In genomic region chr12:30599474-30599873, GRCm38 (mm10) we compare ENCODE assay signal across 30 mouse cellular contexts. TPM values are rescaled to one million over a fixed set of nuclear protein-coding genes. Genes with fewer than 3 reads are reported as not detected.
DNase-seq lines count a peak whose midpoint lies in the region; ATAC-seq and TF ChIP-seq lines count a peak whose summit lies in the region.
"Had no signal": no experiment of that assay in that cellular context is flagged by ENCODE, and none has a peak within 500 bp of the region (broad histone marks: within the 10 kb centered on the region; RNA-seq: fewer than 3 reads in every experiment).

No protein-coding gene starts in this region.

- no peaks in the 10 kb centered on the region for H3K4me1 ChIP-seq in kidney, embryonic 14.5 days (ENCODE audit: control insufficient read depth, insufficient read depth, low read length)
- H3K4me1 ChIP-seq: hindbrain, embryonic 13.5 days; liver, embryonic 12.5 days; neural tube, embryonic 13.5 days had no signal

- 68% methylated on average over 2 of the region's 2 CpGs for WGBS in kidney, embryonic 14.5 days

- no peak overlapping the region for H3ac ChIP-seq in myocyte (ENCODE audit: control insufficient read depth, insufficient read length)

- H3K4me2 ChIP-seq in myocyte (ENCODE audit: low read depth) = peak overlapping the region; percentile 20
- no peak overlapping the region for H3K4me2 ChIP-seq in kidney, embryonic 14.5 days (replicated peaks; ENCODE audit: low read depth, low read length)
- H3K4me2 ChIP-seq: embryonic facial prominence, embryonic 12.5 days; heart, embryonic 11.5 days; hindbrain, embryonic 13.5 days; liver, embryonic 12.5 days; midbrain, embryonic 11.5 days; neural tube, embryonic 13.5 days had no signal

- ATAC-seq in activated CD4-positive, CD25-positive, alpha-beta regulatory T cell, adult 4 months = peak; percentile 74
- ATAC-seq in kidney, embryonic 14.5 days (ENCODE audit: low FRiP score, low TSS enrichment) = no peak
- ATAC-seq: forebrain, embryonic 16.5 days; liver, embryonic 12.5 days; midbrain, embryonic 16.5 days had no signal

- H3K79me2 ChIP-seq in myocyte (ENCODE audit: control insufficient read depth, insufficient read depth) = no peaks in the 10 kb centered on the region

- TF ChIP-seq POLR2A in myocyte (IDR thresholded peaks at IDR 0.05; ENCODE audit: insufficient read length, low read depth) = no peak

- peak; percentile 86 for DNase-seq in heart, adult 11 months
- DNase-seq in heart, postnatal 14 days = no peak
- peak; percentile 17 for DNase-seq in 3T3-L1 (ENCODE audit: low read depth, low spot score)
- DNase-seq in layer of hippocampus, postnatal 14 days (ENCODE audit: low spot score in 2 of 2) = no peak
- DNase-seq: adrenal gland, postnatal 14 days; cerebellum, adult 11-12 months; cerebellum, adult 9-11 months; embryo, embryonic 11 days; gastrocnemius, postnatal 25 days; heart, adult 18-20 months; heart, postnatal 4 days; kidney, adult 18-20 months; kidney, postnatal 4 days; layer of hippocampus, postnatal 36 days; lung, adult 2 months; right cerebral cortex, postnatal 4 days; thymus, adult 18-20 months; thymus, postnatal 25 days had no signal

- no peaks in the 10 kb centered on the region for H3K36me3 ChIP-seq in myocyte (ENCODE audit: control insufficient read depth, insufficient read depth)
- no peaks in the 10 kb centered on the region for H3K36me3 ChIP-seq in kidney, embryonic 14.5 days (ENCODE audit: control insufficient read depth, insufficient read depth, low read length)
- H3K36me3 ChIP-seq: embryonic facial prominence, embryonic 12.5 days; hindbrain, embryonic 13.5 days; liver, embryonic 12.5 days; neural tube, embryonic 13.5 days had no signal

- no peaks in the 10 kb centered on the region for H3K27me3 ChIP-seq in myocyte (ENCODE audit: control insufficient read depth, insufficient read depth, insufficient read length)
- no peaks in the 10 kb centered on the region for H3K27me3 ChIP-seq in kidney, embryonic 14.5 days (ENCODE audit: control insufficient read depth, insufficient read depth, low read length)
- H3K27me3 ChIP-seq: embryonic facial prominence, embryonic 12.5 days; liver, embryonic 12.5 days; neural tube, embryonic 13.5 days had no signal

- H3K27ac ChIP-seq in kidney, embryonic 14.5 days (ENCODE audit: low read depth, low read length) = no peak overlapping the region
- H3K27ac ChIP-seq: embryonic facial prominence, embryonic 12.5 days; hindbrain, embryonic 13.5 days; liver, embryonic 12.5 days; neural tube, embryonic 13.5 days; stomach, postnatal 0 days had no signal

- intact Hi-C loops in heart, postnatal 14 days (cut with DNase I) = no loop called here

- H3K4me3 ChIP-seq in myocyte = no peak overlapping the region
- no peak overlapping the region for H3K4me3 ChIP-seq in kidney, embryonic 14.5 days (ENCODE audit: low read length)
- H3K4me3 ChIP-seq: embryonic facial prominence, embryonic 12.5 days; hindbrain, embryonic 13.5 days; liver, embryonic 12.5 days; neural tube, embryonic 13.5 days had no signal

- no peak overlapping the region for H3K9ac ChIP-seq in kidney, embryonic 14.5 days (ENCODE audit: low read depth, low read length)
- H3K9ac ChIP-seq: embryonic facial prominence, embryonic 12.5 days; hindbrain, embryonic 13.5 days; liver, embryonic 12.5 days; neural tube, embryonic 13.5 days had no signal

- no peaks in the 10 kb centered on the region for H3K9me3 ChIP-seq in kidney, embryonic 14.5 days (ENCODE audit: control insufficient read depth, low read length)
- H3K9me3 ChIP-seq: embryonic facial prominence, embryonic 12.5 days; hindbrain, embryonic 13.5 days; liver, embryonic 12.5 days; neural tube, embryonic 13.5 days had no signal

TF ChIP-seq in myocyte, 11 proteins besides CTCF, POLR2A, EP300 and RAD21:
- TF ChIP-seq CEBPB (IDR thresholded peaks at IDR 0.05; ENCODE audit: insufficient read depth, poor library complexity, severe bottlenecking) = no peak
- no peak for TF ChIP-seq E2F4 (IDR thresholded peaks at IDR 0.05; ENCODE audit: insufficient read depth)
- no peak for TF ChIP-seq USF1 (IDR thresholded peaks at IDR 0.05; ENCODE audit: low read depth)
- no peak for TF ChIP-seq MAX (IDR thresholded peaks at IDR 0.05; ENCODE audit: low read depth)
- no peak for TF ChIP-seq MYOG (IDR thresholded peaks at IDR 0.05; ENCODE audit: control insufficient read depth in 1 of 3, insufficient read depth in 1 of 3, insufficient read length in 2 of 3, low read depth in 2 of 3)
- TF ChIP-seq REST (IDR thresholded peaks at IDR 0.05; ENCODE audit: insufficient read depth, insufficient read length) = no peak
- no peak for TF ChIP-seq TCF12 (IDR thresholded peaks at IDR 0.05; ENCODE audit: insufficient read depth, poor library complexity, severe bottlenecking)
- TF ChIP-seq TCF3 (IDR thresholded peaks at IDR 0.05; ENCODE audit: insufficient read length, low read depth) = no peak

RNA-seq across cellular contexts. Expression of gene Tmem18, which starts 15.2 kb away (rescaled TPM):
- total RNA-seq in heart, postnatal 14 days (2021) = 10 to 100 TPM in 1 of 2 experiments, 1 to 10 TPM in 1; 9.8 to 10.1 TPM
- 10 to 100 TPM; 15.7 to 24.8 TPM for polyA plus RNA-seq in activated CD4-positive, CD25-positive, alpha-beta regulatory T cell, adult 4 months (2017; shearing (Covaris generic))
- 5.7 TPM for polyA plus RNA-seq in myocyte (2012; fragmentation: generic; extraction: Trizol)
- polyA plus RNA-seq in kidney, embryonic 14.5 days (2014; fragmentation: Nextera tagmentation; extraction: Ambion mirVana) = 17.5 and 27.8 TPM in 2 replicates
- total RNA-seq in layer of hippocampus, postnatal 14 days (2021) = 10 to 100 TPM; 46.0 to 51.8 TPM

Comparison
In these comparisons a context has a peak if more than half of its experiments do, and no peak if none do; other contexts are left out.
1. DNase-seq: peak in heart, adult 11 months (single experiment) and 3T3-L1 (single experiment); none in heart, postnatal 14 days (0 of 2) and layer of hippocampus, postnatal 14 days (0 of 2).